Mouse (Mus musculus): Measurements from ENCODE around the gene Sarnp. TPM values are rescaled to one million over a fixed set of nuclear protein-coding genes. Genes with fewer than 3 reads are reported as not detected.
"Not testable (repeated sequence)": the region's sequence is repeated elsewhere in the genome, so short reads cannot be mapped to it uniquely, and the experiment has no call there.

Gene Sarnp
- polyA plus RNA-seq, 1 experiment from 2014 or later = 168 TPM

GRCm38 (mm10) chr10:128821358-128822056 is 4.4 kb downstream of the Sarnp start, which contains the start of gene Ormdl2:
Gene Ormdl2, minus strand, starts transcription at chr10:128821645.
- H3K4me3 ChIP-seq = peak within 1 kb of the TSS; percentile 96
- WGBS = under 1% methylated on average over 46 of the region's 46 CpGs
- no peaks in the 10 kb centered on the region for H3K27me3 ChIP-seq
- peaks cover 13% of the 10 kb centered on the region for H3K4me1 ChIP-seq (replicated peaks)
- H3K4me2 ChIP-seq = peak within 1 kb of the TSS; percentile 72
- H3K9me3 ChIP-seq (replicated peaks) = no peaks in the 10 kb centered on the region
- peak; percentile 99 for ATAC-seq (replicated peaks; ENCODE audit: insufficient number of reproducible peaks, insufficient read depth, low FRiP score, low read depth)
- peak within 1 kb of the TSS; percentile 90 for H3K9ac ChIP-seq
- peaks cover 38% of the 10 kb centered on the region for H3K36me3 ChIP-seq
- H3K27ac ChIP-seq = peak within 1 kb of the TSS; percentile 73

- Histone ChIP-seq H3K27ac (peak overlapping the region; percentile 73), H3K9ac (peak overlapping the region; percentile 90), H3K9me3 (replicated peaks) (no peaks in the 10 kb centered on the region), H3K4me1 (replicated peaks) (peaks cover 13% of the 10 kb centered on the region), H3K4me2 (peak overlapping the region; percentile 72), H3K27me3 (no peaks in the 10 kb centered on the region), H3K36me3 (peaks cover 32% of the 10 kb centered on the region), H3K4me3 (peak overlapping the region; percentile 96)
- WGBS = 2% methylated on average over 13 of the region's 13 CpGs
- no peak for ATAC-seq (replicated peaks; ENCODE audit: insufficient number of reproducible peaks, insufficient read depth, low FRiP score, low read depth)
Observed at GRCm38 (mm10) chr10:128822135-128822534, 5.0 kb downstream of the Sarnp start.

DNA sequence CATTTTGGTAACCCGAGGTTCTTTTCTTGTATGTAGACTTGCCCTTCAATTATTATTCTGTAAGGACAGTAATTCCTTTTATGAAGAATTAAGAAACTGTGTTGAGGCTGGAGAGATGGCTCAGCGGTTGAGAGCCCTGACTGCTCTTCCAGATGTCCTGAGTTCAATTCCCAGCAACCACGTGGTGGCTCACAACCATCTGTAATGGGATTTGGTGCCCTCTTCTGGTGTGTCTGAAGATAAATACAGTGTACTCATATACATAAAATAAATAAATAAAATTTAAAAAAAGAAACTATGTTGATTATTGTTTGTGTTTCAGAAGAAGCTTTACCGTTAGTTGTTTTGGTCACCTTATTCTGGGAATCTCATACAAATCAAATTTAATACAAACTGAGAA is 6.0 kb downstream of the Sarnp start:
- Histone ChIP-seq H3K4me2 (peak overlapping the region; percentile 72), H3K4me3 (peak overlapping the region; percentile 96), H3K36me3 (peaks cover 23% of the 10 kb centered on the region), H3K4me1 (replicated peaks) (peaks cover 13% of the 10 kb centered on the region)
- not testable (repeated sequence) for H3K9ac ChIP-seq; ATAC-seq (replicated peaks; ENCODE audit: insufficient number of reproducible peaks, insufficient read depth, low FRiP score, low read depth); H3K9me3 ChIP-seq (replicated peaks); H3K27ac ChIP-seq; H3K27me3 ChIP-seq
- 72% methylated on average over 4 of the region's 4 CpGs for WGBS

- no peak overlapping the region for H3K27ac ChIP-seq
- ATAC-seq (replicated peaks; ENCODE audit: insufficient number of reproducible peaks, insufficient read depth, low FRiP score, low read depth) = no peak
- WGBS = 94% methylated on average over 9 of the region's 9 CpGs
Observed at GRCm38 (mm10) chr10:128823821-128824220, 6.7 kb downstream of the Sarnp start.

DNA sequence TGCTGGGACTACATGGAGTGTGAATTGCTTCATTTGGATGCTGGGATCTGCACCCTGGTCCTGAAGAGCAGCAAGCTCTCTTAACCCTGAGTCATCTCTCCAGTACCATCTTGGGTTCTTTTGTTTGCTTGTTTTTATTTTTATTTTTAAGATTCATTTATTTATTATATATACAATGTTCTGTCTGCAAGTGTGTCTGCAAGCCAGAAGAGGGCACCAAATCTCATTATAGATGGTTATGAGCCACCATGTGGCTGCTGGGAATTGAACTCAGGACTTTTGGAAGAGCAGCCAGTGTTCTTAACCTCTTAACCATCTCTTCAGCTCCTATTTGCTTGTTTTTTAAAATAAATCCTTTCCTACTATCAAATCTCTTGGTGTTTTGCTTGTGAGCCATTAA is 20.3 kb downstream of the Sarnp start:
- ATAC-seq (replicated peaks; ENCODE audit: insufficient number of reproducible peaks, insufficient read depth, low FRiP score, low read depth) = no peak
- H3K36me3 ChIP-seq = peaks cover 72% of the 10 kb centered on the region

More at GRCm38 (mm10) chr10:128823821-128824220, 6.7 kb downstream of the Sarnp start:
- no peak overlapping the region for H3K4me2 ChIP-seq
- no peak overlapping the region for H3K4me3 ChIP-seq
- no peak overlapping the region for H3K9ac ChIP-seq
- H3K9me3 ChIP-seq (replicated peaks) = no peaks in the 10 kb centered on the region
- H3K4me1 ChIP-seq (replicated peaks) = peaks cover 13% of the 10 kb centered on the region
- H3K27me3 ChIP-seq = no peaks in the 10 kb centered on the region
- peaks cover 15% of the 10 kb centered on the region for H3K36me3 ChIP-seq

GRCm38 (mm10) chr10:128839434-128839833 is 22.3 kb downstream of the Sarnp start:
- peaks cover 72% of the 10 kb centered on the region for H3K36me3 ChIP-seq

More for the DNA sequence above, 20.3 kb downstream of the Sarnp start:
- no peaks in the 10 kb centered on the region for H3K27me3 ChIP-seq
- H3K27ac ChIP-seq = no peak overlapping the region
- no peaks in the 10 kb centered on the region for H3K9me3 ChIP-seq (replicated peaks)
- no peak overlapping the region for H3K4me2 ChIP-seq
- H3K4me3 ChIP-seq = no peak overlapping the region
- H3K4me1 ChIP-seq (replicated peaks) = no peaks in the 10 kb centered on the region
- H3K9ac ChIP-seq = no peak overlapping the region

GRCm38 (mm10) chr10:128840612-128841011 is 23.5 kb downstream of the Sarnp start:
- H3K9ac ChIP-seq = no peak overlapping the region
- 0 out of 2 replicates have a peak, but pooled peaks cover 2% of the 10 kb centered on the region for H3K4me1 ChIP-seq (replicated peaks)
- H3K27ac ChIP-seq = no peak overlapping the region
- no peak overlapping the region for H3K4me3 ChIP-seq
- no peak for ATAC-seq (replicated peaks; ENCODE audit: insufficient number of reproducible peaks, insufficient read depth, low FRiP score, low read depth)
- no peaks in the 10 kb centered on the region for H3K9me3 ChIP-seq (replicated peaks)
- peaks cover 72% of the 10 kb centered on the region for H3K36me3 ChIP-seq
- H3K27me3 ChIP-seq = no peaks in the 10 kb centered on the region
- H3K4me2 ChIP-seq = no peak overlapping the region

More at GRCm38 (mm10) chr10:128839434-128839833, 22.3 kb downstream of the Sarnp start:
- Histone ChIP-seq H3K4me1 (replicated peaks) (no peaks in the 10 kb centered on the region), H3K27ac (no peak overlapping the region), H3K9ac (no peak overlapping the region), H3K9me3 (replicated peaks) (no peaks in the 10 kb centered on the region), H3K27me3 (no peaks in the 10 kb centered on the region), H3K4me2 (no peak overlapping the region), H3K4me3 (no peak overlapping the region)
- ATAC-seq (replicated peaks; ENCODE audit: insufficient number of reproducible peaks, insufficient read depth, low FRiP score, low read depth) = no peak

DNA sequence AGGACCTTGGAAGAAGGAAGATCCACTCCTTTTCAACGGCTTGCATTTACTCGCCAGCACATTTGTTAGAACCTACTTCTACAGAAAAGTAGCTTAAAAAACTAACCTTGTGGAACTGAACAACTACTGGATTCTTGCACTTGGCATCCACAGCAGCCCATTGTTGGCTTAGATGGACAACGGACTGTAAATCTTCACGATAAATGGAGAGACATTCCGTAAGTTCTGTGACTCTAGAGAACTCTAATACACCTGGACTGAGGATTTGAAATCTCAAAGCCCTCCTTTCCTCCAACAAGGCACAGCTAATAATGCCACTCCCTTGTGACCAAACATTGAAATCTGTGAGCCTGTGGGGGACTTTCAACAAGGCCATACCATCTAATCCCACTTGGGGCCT is 26.1 kb downstream of the Sarnp start:
- 0 out of 2 replicates have a peak, but pooled peaks cover 2% of the 10 kb centered on the region for H3K4me1 ChIP-seq (replicated peaks)
- H3K36me3 ChIP-seq = peaks cover 77% of the 10 kb centered on the region
- H3K27me3 ChIP-seq = no peaks in the 10 kb centered on the region
- no peak overlapping the region for H3K4me3 ChIP-seq
- no peak overlapping the region for H3K27ac ChIP-seq
- 93% methylated on average over 5 of the region's 5 CpGs for WGBS
- H3K9me3 ChIP-seq (replicated peaks) = no peaks in the 10 kb centered on the region
- no peak overlapping the region for H3K4me2 ChIP-seq
- H3K9ac ChIP-seq = no peak overlapping the region
- no peak for ATAC-seq (replicated peaks; ENCODE audit: insufficient number of reproducible peaks, insufficient read depth, low FRiP score, low read depth)

- H3K4me2 ChIP-seq = no peak overlapping the region
- H3K27me3 ChIP-seq = no peaks in the 10 kb centered on the region
- H3K9me3 ChIP-seq (replicated peaks) = no peaks in the 10 kb centered on the region
- 76% methylated on average over 2 of the region's 2 CpGs for WGBS
- H3K9ac ChIP-seq = no peak overlapping the region
- 0 out of 2 replicates have a peak, but pooled peaks cover 2% of the 10 kb centered on the region for H3K4me1 ChIP-seq (replicated peaks)
- no peak overlapping the region for H3K4me3 ChIP-seq
- H3K36me3 ChIP-seq = peaks cover 81% of the 10 kb centered on the region
- no peak overlapping the region for H3K27ac ChIP-seq
- ATAC-seq (replicated peaks; ENCODE audit: insufficient number of reproducible peaks, insufficient read depth, low FRiP score, low read depth) = no peak
Observed at GRCm38 (mm10) chr10:128845516-128845915, 28.4 kb downstream of the Sarnp start.

GRCm38 (mm10) chr10:128846664-128847063 is 29.5 kb downstream of the Sarnp start:
- 96% methylated on average over 4 of the region's 4 CpGs for WGBS
- no peak overlapping the region for H3K4me2 ChIP-seq

GRCm38 (mm10) chr10:128848426-128848825 is 31.3 kb downstream of the Sarnp start:
- 71% methylated on average over 2 of the region's 2 CpGs for WGBS
- Histone ChIP-seq H3K4me3 (no peak overlapping the region), H3K27ac (no peak overlapping the region), H3K4me2 (no peak overlapping the region), H3K9ac (no peak overlapping the region), H3K9me3 (replicated peaks) (no peaks in the 10 kb centered on the region), H3K27me3 (no peaks in the 10 kb centered on the region), H3K4me1 (replicated peaks) (0 out of 2 replicates have a peak, but pooled peaks cover 2% of the 10 kb centered on the region), H3K36me3 (peaks cover 66% of the 10 kb centered on the region)
- no peak for ATAC-seq (replicated peaks; ENCODE audit: insufficient number of reproducible peaks, insufficient read depth, low FRiP score, low read depth)

More at GRCm38 (mm10) chr10:128846664-128847063, 29.5 kb downstream of the Sarnp start:
- peaks cover 74% of the 10 kb centered on the region for H3K36me3 ChIP-seq
- H3K4me3 ChIP-seq = no peak overlapping the region
- H3K27ac ChIP-seq = no peak overlapping the region
- H3K4me1 ChIP-seq (replicated peaks) = 0 out of 2 replicates have a peak, but pooled peaks cover 2% of the 10 kb centered on the region
- no peak overlapping the region for H3K9ac ChIP-seq
- no peak for ATAC-seq (replicated peaks; ENCODE audit: insufficient number of reproducible peaks, insufficient read depth, low FRiP score, low read depth)
- no peaks in the 10 kb centered on the region for H3K9me3 ChIP-seq (replicated peaks)
- no peaks in the 10 kb centered on the region for H3K27me3 ChIP-seq

DNA sequence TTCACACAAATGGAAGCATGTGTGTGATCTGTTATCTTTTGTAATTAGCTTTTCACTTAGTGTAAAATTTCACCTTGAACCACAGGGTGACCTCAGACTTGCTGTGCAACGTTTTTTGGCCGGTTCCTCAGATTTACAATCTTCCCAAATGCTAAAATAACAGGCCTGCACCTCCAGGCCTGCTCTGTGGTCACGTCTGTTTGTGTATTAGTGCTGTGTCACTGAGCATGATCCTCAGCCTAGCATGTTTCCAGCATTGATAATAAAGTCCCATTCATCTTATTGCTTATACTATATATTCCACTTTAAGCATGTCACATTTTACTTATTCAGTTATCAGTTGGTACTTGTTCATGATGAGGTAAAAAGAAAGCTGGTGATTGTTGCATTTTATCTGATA is 33.2 kb downstream of the Sarnp start:
- Histone ChIP-seq H3K9ac (no peak overlapping the region), H3K27ac (no peak overlapping the region), H3K27me3 (no peaks in the 10 kb centered on the region), H3K36me3 (peaks cover 61% of the 10 kb centered on the region), H3K4me1 (replicated peaks) (no peaks in the 10 kb centered on the region), H3K9me3 (replicated peaks) (no peaks in the 10 kb centered on the region), H3K4me2 (no peak overlapping the region), H3K4me3 (no peak overlapping the region)
- ATAC-seq (replicated peaks; ENCODE audit: insufficient number of reproducible peaks, insufficient read depth, low FRiP score, low read depth) = no peak
- 82% methylated on average over 3 of the region's 3 CpGs for WGBS
